Mouse (Mus musculus): ENCODE data around the gene Mre11a.

GRCm38 (mm10) chr9:14772074-14772473 is 12.4 kb upstream of the Mre11a start:
- TF ChIP-seq CTCF (IDR thresholded peaks at IDR 0.05; ENCODE audit: borderline replicate concordance, extremely low read depth, insufficient read depth, insufficient read length): no peak
- no peak for TF ChIP-seq POLR2A (IDR thresholded peaks at IDR 0.05; ENCODE audit: borderline replicate concordance, extremely low read depth, insufficient read depth, insufficient read length, poor library complexity, severe bottlenecking)

Measured in brain, embryonic 14.5 days (tissue).